Mouse (Mus musculus): ENCODE measurements around the gene Rmnd5a.

- no peak for TF ChIP-seq CTCF (IDR thresholded peaks at IDR 0.05; ENCODE audit: borderline replicate concordance, extremely low read depth, insufficient read depth, insufficient read length)
- TF ChIP-seq POLR2A (IDR thresholded peaks at IDR 0.05; ENCODE audit: borderline replicate concordance, extremely low read depth, insufficient read depth, insufficient read length, poor library complexity, severe bottlenecking), result no peak
Measured at GRCm38 (mm10) chr6:71415446-71415845, 25.0 kb downstream of the Rmnd5a start.
